Mouse (Mus musculus): ENCODE results near the gene Myo5c.

Myo5c gene

DNA sequence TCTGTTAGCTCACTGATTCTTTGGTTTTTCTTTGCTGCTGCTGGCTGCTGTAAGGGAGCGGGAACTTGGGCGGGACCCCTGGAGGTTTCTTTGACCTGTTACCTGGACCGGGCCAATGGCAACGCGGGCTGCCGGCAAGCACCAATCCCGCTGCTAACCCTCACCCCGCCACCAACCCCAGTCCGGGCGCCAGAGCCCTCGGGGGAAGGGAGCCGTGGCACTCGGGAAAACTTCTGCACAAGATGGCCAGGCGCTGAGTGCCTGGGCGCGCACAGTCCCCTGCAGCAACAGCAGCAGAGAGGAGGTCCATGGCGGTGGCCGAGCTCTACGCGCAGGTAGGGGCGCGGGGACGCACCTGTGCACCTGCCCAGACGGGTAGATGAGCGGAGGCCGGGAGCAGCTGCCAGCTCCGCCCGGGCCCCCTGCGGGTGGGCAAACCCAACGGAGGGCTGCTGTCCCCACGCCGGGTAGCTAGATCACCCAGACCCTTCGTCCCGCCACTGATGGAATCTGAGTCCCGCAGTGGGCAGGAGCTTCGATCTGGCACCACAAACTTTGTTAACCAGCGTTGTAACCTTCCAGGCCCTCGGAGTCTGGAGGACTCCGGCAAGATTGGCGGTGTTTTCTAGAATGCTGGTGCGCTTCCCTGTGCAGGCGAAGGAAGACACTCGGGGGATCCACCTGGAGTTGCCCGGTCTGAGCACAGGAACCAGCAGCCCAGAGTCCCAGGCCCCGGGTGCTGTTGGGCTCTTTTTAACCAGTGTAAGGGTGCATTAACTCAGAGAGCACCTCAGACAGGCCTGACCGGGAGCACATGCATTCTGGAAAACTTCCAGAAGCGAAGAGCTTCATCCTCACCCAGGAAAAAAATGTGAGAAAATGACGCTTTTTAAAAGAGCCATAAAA lies at the start of gene Myo5c:
TSS of gene Myo5c (plus strand) at position 180 of the 906 bp plus-strand sequence.
- DNase-seq (ENCODE audit: low read depth in 2 of 2, low spot score in 2 of 2), result no peak

DNA sequence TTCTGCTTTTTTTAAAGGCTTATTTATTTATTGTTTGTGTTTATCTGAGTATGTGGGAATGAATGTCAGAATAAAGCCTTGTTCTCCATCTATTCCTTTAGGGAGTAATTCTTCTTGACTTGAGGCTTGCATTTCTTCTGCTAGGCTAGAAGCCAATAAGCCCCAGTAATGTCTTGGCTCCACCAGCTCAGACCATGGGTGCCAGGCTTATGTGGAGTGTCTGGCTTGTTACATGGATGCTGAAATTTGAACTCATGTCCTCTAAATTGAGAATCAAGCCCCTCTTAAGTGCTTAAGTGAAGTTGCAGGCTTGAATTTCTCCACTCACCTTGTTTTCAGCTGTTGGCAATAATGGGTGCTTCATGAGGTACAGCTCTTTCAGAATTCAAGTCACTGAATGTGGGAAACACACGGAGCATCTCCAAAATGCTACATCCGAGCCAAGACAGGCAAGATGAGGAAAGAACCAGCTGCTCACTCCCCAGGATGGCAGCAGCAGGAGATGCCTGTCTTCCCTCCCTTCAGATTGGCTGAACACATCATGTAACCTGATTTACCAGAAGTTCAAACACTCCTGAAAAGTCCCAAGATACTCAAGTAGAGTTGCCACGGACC lies 44.1 kb upstream of the Myo5c start:
- no peak for DNase-seq (ENCODE audit: low read depth in 2 of 2, low spot score in 2 of 2)

DNA sequence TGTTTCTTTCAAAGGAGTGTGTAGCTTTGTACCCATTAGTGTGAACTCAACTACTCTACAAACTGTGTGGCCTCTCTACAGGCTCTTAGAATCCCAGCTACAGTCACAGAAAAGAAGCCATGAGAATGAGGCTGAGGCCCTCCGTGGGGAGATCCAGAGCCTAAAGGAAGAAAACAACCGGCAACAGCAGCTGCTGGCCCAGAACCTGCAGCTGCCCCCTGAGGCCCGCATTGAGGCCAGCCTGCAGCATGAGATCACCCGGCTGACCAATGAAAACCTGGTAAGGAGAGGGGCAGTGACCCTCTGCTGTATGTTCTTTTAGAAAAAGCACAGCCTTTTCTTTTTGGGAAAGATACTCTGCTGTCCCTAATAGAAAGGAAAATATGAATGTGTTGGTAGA lies 38.0 kb upstream of the Myo5c start:
- DNase-seq (ENCODE audit: low read depth in 2 of 2, low spot score in 2 of 2), result no peak

DNA sequence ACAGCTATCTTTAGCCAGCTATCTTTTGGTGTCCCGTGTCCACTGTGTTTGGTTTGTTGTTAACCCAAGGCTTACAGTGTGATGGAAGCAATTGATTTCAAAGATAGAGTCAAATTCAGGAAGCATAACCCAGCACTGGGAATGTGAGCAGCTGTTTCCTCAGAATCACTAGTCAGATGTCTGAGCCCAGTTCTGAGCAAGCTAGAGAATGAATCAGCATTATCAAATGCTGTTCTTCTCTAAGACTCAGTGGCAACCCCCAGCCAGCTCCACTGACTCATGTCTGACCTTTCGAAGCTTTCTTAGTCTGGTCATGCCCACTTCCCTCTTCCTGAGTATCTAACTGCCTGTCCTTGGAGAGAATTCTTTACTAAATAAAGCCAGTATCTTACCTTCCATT lies 35.5 kb upstream of the Myo5c start:
- DNase-seq (ENCODE audit: low read depth in 2 of 2, low spot score in 2 of 2), result no peak

DNA sequence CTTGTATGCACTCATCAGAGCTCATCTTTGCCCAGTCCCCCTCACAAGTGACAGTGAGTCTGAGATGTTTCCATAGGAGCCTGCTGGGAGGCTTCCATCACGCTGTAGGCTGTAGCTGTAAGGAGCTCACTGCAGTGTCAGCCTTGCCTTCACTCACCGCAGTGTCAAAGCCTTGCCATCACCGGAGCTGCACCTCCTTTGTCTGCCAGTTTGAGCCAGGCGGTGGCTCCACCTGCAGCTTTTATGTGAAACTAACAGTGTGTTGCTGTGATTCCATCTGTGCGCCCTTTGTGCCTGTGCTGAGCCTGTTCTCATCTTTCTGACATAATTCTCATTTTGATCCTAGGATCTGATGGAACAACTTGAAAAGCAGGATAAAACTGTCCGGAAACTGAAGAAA lies 34.5 kb upstream of the Myo5c start:
- DNase-seq (ENCODE audit: low read depth in 2 of 2, low spot score in 2 of 2), result no peak

DNA sequence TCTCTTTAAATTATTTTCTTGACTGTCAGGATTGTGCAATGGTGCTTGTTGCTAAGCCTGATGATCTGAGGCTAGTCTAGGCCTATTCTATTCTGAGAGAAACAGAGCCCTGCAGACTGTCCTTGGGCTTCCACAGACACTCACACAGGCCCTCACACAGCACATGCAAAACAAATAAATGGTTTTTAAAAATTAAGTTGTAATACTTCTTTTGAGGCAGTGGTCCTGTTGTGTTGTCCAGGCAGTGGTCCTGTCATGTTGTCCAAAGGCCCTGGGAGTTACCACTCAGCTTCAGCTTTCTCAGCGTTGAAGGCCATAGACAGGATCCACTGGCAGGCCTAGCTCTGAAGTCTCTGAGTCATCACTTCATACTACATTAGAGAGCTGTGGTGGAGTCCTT lies 30.3 kb upstream of the Myo5c start:
- no peak for DNase-seq (ENCODE audit: low read depth in 2 of 2, low spot score in 2 of 2)

DNA sequence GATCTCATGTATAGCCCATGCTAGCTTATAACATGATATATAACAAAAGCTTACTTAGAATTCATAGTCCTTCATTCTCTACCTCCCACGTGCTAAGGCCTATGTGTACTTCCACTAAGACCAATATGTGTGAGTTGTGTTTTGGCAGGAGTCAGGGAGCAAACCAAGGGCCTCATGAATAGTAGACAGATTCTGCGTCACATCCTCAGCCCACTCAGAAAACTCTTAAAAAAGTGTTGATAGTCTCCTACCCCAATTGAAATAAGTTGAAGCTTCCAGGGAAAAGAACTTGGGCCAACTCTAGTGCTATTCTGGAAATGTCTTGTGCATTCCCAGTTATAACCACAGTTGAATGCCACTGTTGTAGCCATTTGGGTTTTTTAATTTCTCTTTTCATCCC lies 29.8 kb upstream of the Myo5c start:
- no peak for DNase-seq (ENCODE audit: low read depth in 2 of 2, low spot score in 2 of 2)

DNA sequence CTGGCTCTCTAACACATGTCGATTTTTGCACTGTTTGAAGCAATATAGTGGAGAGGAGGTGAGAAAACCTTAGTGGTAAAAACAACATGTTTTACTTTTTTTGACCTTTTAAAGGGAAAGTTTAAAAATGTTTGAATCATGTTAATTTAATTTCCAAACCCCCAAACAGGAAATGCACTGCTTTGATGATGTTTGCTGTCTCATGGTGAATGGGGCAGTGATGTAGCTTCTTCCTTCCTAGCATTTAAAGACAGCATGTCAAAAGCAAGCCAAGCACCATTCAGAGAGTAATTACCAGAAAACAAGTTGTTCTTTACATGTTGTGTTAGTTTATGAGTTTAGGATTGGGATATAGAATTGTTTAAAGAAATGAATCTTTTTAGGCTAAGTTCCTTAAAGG lies 22.6 kb upstream of the Myo5c start:
- no peak for DNase-seq (ENCODE audit: low read depth in 2 of 2, low spot score in 2 of 2)

DNA sequence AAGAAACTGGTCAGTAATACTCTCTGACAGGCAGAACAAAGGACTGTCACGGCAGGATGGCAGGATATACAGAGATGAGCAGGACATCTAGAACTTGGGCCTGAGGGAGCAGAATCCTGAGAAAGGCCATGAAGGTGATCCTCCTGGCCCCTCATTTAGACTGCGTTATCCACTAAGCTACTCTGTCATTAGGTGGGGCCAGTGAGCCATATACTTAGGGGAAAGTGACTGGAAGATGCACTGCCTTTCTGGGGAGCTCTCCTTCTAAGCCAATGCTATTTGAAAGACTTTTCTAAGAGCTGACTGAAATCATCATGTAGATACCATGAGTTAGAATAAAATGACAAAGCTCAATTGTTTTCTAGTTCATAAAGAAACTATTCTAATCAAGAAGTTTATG lies 21.6 kb upstream of the Myo5c start:
- DNase-seq (ENCODE audit: low read depth in 2 of 2, low spot score in 2 of 2), result no peak

DNA sequence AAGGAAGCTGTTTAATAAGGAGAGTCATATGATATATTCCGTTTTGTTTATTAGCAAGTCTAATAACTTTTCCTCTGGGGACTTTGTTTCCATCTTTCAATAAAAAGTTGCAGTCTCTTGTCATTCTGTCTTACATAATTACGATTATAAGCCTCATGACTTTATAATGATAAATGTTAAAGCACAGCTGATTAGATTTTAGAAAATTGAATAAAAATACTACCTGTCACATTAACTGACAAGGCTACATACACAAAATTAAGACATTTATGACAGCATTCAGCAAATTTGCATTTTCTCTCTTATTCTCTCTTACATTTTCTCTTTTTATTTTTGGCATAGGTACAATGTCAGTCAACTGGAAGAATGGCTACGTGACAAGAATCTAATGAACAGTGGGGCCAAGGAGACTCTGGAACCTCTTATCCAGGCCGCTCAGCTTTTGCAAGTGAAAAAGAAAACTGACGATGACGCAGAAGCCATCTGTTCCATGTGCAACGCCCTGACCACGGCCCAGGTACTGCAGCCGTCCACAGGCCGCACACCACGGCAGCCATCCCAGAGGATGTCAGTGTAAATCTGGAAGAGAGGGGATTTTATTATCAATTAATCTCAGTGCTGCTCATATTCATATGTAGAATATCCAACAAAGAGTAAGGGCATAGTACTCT lies 16.9 kb upstream of the Myo5c start:
- no peak for DNase-seq (ENCODE audit: low read depth in 2 of 2, low spot score in 2 of 2)

DNA sequence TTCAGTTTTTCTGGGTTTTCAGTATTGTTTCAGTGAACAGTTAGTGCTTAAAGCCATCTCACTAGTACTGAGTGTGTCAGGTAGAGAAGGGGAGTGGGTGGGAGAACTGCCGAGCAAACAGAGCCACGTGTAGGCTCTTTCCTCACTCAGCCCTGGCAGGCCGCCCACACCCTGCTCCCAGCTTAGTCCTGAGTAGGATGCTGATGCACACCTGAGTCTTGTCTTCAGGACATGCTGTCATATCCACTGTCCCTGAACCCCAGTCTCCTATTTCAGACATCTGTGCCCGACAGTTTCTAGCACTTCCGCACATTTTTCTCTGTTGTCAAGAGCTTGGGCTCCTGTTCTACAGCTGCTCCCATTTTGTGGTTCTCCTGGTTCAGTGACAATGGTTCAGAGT lies 11.9 kb upstream of the Myo5c start:
- no peak for DNase-seq (ENCODE audit: low read depth in 2 of 2, low spot score in 2 of 2)

DNA sequence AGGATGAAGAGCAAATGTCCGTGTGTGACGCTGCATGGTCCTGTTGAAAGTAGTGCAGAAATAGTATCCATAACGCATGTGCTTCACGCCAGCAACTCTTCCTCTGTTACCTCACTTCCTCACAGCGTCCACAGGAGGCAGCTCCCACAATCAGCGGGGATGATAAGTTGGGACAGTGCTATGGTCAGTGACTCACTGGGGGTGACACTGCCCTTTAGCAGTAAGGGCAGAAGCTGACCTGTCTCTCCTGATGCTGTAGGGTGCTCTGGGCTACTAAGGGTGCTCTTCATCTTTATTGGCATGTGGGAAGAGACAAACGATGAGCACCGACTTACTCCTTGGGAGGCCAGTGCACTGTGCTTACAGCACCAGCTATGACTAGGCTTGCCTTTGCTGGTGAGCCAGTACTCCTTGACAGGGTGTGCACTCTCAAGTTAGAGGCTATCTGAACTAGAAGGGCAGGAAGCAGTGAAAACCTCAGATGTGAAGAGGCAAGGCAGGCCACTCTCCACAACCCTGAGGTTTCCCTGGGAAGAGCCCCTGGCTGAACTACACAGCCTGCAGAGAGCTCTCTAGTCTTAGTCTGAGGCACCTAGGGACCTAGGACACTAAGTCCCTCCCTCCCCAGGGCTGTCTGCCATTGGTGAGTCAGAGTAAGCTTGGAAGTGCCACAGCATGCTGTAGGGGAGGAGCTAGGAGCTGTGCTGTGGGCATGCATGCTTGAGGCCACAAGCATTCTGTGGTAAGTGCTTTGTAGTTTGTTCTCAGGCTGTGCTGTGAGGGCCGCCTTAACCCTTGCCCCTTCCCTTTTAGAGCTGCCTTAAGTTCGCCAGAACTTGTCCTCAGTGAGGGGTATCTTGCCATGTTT lies 10.2 kb upstream of the Myo5c start:
- DNase-seq (ENCODE audit: low read depth in 2 of 2, low spot score in 2 of 2), result no peak

DNA sequence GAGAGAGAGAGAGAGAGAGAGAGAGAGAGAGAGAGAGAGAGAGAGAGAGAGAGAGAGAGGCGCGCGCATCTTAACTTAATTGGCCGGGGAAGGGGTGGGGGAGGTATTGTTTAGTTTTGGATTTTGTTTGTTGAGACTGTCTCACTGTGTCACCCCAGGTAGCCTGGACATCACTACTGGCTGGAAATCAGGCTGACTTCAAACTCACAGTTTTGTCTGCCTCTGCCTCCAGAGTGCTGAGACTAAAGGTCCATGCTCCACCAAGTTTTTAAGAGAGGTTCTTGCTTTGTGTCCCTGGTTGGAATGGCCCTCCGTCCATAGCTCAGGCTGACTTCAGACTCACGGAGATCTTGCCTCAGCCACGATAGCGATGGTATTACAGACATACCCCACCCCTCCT lies 1.0 kb downstream of the Myo5c start:
- no peak for DNase-seq (ENCODE audit: low read depth in 2 of 2, low spot score in 2 of 2)

DNA sequence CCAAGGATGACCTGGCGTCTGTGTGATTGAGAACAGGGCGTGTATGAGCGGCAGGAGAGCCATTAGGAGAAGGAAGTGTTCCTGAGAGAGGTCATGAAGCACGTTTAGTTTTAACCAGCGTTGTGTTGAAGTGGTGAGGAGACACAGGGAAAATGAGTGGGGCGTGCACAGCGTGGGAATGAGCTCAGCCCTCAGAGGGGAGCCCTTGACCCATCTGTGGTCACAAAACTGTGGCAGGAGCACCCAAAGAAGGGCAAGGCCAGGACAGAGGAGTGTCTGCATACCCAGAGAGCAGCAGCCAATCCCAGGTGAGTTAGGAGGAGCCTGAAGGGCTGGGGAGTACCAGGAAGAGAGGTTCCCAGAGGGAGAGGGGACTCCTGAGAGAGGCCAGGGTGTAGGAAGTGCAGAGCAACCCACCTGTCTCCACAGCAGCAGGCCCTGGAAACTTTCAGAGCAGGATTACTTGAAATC lies 2.5 kb downstream of the Myo5c start:
- DNase-seq (ENCODE audit: low read depth in 2 of 2, low spot score in 2 of 2), result no peak

DNA sequence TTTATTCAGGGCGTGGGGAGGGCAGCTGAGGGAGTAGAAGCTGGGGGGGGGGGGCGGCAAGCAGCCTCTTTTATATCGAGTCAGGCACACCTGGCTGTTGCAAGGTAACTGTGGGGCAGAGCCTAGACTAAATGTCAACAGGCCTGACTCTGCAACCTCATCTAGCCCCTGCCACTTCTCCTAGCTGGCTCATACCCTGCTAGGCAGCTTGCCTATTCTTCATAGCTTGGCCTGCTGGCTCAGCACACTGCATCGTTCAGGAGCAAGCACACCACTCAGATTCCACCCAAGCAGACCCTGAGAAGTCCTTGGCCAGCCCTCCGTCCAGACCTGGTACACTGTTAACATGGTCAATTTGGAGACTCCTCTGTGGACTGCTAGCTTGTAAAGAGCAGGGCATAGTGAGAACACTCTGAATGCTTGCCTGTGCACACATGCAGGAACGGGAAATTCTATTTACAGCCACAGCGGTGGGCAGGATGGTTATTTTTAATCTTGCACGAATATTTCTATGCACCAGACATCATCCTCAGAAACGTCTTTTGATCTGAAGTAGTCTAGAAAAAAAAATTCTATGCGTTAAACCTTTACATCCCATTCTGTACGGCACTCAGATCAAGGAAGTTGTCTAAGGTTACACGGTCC lies 3.3 kb downstream of the Myo5c start:
- DNase-seq (ENCODE audit: low read depth in 2 of 2, low spot score in 2 of 2), result no peak

DNA sequence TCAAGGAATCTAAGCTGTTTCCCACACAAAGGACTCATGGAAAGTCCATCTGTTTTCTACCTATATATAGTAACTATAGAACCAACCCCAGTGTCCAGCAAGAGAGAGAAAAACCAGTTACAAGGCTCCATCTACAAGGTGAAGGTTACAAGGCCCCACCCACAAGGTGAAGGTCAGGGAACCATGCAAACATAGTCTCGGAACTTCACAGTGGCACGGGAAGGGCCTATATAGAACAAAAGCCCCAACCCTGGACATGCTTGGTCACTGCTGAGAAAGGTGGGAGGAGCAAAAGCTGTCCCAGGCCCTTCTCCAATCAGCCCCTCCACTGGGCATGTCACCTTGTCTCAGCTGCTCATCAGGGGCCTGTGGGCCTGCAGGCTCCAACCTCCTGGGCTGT lies 3.9 kb downstream of the Myo5c start:
- DNase-seq (ENCODE audit: low read depth in 2 of 2, low spot score in 2 of 2), result no peak

DNA sequence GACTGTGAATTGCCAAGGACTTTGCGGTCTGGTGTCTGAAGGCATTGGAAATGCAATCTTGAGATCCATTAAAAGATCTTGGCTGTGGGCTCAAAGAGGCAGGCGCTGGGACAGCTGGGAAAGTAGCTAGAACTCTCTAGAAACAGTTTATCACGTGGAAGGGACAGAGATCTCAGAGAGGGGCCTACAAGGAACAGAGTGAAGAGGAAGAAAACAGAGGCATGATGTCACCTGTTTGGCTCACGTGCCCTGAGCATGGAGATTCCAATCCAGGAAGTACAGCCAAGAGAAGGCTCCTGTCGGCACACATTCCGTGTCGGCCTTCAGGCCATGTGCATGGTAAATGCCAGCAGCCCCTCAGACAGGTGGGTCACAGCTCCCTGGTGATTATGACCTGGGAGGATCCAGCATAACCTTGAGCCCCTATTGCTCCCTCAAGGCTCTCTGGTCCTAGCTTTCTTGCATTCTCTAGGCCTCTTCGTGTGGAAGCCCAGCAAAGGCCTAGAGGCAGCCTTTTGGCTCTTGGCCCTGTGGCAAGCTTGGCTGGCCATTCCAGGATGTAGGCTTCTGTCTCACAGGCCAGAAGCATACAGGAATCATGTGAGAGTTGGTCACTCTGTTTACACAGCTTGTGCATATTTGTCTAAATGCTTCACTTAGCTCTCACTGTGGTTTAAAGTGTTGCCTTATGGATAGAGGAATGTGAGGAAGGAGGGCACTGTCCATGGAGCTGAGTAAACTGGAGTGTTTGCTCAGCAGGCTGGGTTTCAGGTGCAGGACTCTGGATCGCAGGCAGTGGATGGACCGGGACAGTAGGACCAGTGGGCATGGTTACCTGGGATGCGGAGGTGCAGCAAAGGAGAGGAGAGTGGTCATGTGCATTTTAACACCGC lies 4.8 kb downstream of the Myo5c start:
- DNase-seq (ENCODE audit: low read depth in 2 of 2, low spot score in 2 of 2), result no peak

DNA sequence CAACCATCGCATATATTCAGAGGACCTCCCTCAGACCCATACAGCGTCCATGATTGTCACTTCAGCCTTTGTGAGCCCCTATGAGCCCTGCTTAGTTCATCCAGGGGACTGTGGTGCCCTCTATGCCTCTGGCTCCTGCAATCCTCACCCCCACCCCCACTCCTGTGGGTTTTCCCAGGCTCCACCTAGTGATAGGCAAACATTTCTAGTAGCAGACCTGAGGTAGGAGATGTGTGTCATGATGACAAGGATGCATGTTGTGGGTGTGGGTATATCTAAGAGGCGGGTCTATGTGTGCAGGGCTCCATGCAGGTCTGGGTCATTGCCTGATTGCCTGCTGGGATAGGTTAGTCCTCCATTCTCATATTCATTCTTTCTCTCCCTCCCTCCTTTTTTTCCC lies 6.4 kb downstream of the Myo5c start:
- no peak for DNase-seq (ENCODE audit: low read depth in 2 of 2, low spot score in 2 of 2)

DNA sequence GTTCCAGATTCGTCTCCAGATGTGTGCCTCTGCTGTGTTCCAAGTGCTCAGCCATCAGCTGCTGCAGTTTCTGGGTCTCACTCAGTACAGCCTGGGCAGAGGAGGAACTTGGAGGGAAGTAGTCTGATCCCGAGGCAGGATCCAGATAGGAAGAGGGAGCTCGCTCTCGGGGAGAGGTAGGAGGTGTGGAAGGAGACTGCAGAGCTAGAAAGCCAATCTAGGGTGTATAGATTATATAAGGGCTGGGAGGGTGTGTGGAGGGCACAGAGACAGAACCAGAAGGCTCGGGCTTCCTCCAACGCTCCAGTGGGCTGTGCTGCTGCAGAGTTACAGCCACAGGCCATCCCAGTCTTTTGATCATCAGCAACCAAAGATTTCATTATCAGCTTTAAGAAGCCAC lies 11.2 kb downstream of the Myo5c start:
- DNase-seq (ENCODE audit: low read depth in 2 of 2, low spot score in 2 of 2), result no peak
